Mouse (Mus musculus): ENCODE data around the gene Aco1. TPM values are rescaled to one million over a fixed set of nuclear protein-coding genes. Genes with fewer than 3 reads are reported as not detected.
"Not testable (repeated sequence)": the region's sequence is repeated elsewhere in the genome, so short reads cannot be mapped to it uniquely, and the experiment has no call there.

The Aco1 gene
- 10 to 100 TPM; 18.8 to 30.0 TPM for polyA plus RNA-seq (2017; shearing (Covaris generic))

DNA sequence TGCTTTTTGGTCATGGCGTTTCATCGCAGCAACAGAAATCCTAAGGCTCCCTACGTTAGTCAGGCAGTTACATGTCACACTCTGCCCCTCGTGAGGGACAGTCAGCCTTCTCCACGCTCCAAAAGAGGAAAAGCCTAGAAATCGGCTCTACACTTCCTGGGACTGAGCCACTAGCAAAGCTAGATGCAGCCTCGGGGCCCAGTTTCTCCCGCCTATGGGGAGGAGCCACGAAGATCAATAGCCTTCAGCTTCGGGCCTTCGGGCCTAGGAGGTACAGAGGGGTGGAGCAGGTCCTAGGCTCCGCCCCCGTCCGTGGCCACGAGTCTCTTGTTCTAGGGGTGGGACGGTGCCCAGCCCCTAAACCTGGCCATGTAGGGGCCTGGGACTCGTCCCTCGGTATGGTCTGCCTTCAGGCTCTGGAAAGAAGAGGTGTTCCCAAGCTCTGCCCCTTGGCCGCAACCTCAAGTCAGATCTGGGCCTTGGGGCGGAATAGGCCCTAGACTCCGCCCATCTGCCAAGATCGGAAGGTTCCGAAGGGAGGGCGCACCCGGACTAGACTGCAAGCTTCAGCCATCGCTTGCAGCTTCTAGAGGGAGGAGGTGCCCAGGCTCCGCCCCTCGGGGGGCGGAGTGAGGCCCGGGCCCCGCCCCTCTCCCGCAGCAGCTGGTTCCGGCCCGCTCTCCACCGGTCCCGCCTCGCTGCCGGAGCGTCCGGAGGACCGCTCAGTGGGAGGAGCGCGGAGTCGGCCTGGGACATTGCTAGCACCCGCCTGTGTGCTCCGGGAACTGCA lies at the start of gene Aco1:
Gene Aco1 (plus strand): TSS at position 339 of the 790 bp plus-strand sequence.
- ATAC-seq = peak; percentile 89

GRCm38 (mm10) chr4:40094974-40095373 lies 47.9 kb upstream of the Aco1 start:
- ATAC-seq = no peak

- ATAC-seq = no peak
Observed at GRCm38 (mm10) chr4:40102996-40103395, 39.9 kb upstream of the Aco1 start.

GRCm38 (mm10) chr4:40106004-40106536 lies 36.8 kb upstream of the Aco1 start:
- ATAC-seq = no peak

DNA sequence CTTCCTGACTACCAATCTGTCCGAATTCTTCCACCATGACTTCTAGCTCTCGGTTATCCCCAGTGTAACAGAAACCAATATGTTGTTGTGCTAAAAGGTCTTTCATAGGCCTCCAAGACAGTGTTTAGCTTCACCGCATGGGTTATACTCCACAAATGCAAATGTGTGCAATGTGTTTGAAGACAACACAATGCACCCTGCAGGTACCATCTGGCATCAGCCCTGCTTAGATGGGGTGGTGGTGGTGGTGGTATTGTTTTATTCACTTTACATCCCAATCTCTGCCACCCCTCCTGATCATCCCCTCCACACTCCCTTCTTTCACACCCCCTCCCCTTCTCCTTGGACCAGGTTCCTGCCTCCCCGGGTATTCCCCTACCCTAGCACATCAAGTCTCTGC lies 34.9 kb upstream of the Aco1 start:
- no peak for ATAC-seq

DNA sequence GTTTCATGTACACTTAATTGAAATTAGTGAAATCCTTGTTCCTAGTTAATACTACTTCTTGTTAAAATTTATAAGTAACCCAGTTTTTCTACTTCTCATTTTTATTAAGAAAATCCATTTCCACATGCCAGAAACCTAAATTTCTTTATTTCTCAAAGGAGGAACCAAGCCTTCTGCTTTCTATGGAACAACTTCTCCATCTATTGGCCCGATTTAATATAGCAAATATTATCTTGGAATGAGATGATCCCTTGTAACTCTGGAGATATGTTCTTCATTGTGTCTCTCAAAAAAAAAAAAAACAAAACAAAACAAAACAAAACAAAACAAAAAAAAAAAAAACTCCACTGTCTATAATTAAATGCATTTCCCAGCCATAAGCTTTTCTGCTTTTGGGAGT lies 29.7 kb upstream of the Aco1 start:
- no peak for ATAC-seq

DNA sequence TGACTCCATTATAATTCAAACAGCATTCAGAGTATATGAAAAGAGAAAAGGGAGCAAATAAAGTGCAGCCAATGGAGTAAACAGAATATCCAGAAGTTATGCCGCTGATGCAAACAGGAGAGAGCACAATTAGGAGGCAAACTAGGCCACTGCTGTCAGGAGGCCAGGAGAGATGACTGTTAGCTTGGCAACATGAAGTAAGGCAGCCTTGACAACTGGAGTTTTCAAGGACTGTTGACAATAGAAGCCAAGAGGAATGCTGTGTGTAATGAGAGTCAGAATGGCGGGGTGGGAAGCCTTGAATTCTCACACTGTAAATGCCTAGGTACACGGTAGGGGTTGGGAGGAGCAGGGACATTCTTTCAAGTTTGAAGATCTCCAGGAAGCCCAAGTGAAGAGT lies 21.7 kb upstream of the Aco1 start:
- no peak for ATAC-seq

- not testable (repeated sequence) for ATAC-seq
Observed at GRCm38 (mm10) chr4:40122291-40122690, 20.6 kb upstream of the Aco1 start.

GRCm38 (mm10) chr4:40134468-40135102 lies 8.3 kb upstream of the Aco1 start:
- peak; percentile 87 for ATAC-seq

- no peak for ATAC-seq
Observed at GRCm38 (mm10) chr4:40136519-40136918, 6.4 kb upstream of the Aco1 start.

DNA sequence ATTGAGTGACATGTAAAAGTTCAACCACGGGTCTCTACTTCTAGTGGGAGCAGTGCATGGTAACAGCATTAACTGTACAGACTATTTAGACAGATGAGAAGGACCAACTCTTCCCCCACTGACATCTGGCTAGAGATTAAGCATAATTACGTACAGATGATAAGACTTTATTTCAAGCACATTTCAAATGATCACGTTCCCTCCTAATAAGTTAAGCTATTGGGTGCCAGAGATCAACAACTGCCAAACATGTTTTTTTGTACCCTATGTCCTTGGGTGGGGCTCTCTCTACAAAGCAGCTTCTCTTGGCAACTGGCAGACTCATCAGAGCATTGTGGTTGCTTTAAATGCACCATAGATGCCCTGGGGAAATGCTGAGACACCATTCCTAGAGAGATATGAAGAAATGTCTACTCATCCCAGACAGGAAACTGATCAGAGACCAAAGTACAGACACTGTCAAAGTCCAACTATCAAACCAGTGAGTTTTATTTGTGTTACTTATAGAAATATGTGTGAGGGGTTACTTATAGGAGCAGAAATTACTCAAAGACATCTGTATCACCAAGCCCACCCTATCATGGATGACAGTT lies 3.1 kb upstream of the Aco1 start:
- ATAC-seq = no peak

- ATAC-seq = no peak
Observed at GRCm38 (mm10) chr4:40143533-40143871, 621 bp downstream of the Aco1 start.

DNA sequence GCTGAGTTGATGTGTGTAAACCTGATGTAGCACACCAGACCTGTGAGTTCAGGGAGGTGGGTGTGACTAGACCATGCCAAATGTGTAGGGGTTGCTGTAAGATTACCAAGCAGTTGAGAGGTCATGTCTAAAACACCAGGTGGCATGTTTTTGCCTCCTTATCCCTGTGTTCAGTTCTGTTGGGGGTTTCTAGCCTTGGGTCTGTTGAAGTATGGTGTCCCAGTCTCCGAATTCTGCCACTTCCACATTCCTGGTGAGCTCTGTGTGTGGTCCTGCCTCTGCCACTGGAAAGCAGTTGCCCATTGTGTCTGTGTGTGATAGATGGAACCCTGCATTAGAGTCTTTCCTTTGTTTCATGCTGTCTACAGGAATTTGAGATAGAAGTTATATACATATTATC lies 1.7 kb downstream of the Aco1 start:
- ATAC-seq = no peak

DNA sequence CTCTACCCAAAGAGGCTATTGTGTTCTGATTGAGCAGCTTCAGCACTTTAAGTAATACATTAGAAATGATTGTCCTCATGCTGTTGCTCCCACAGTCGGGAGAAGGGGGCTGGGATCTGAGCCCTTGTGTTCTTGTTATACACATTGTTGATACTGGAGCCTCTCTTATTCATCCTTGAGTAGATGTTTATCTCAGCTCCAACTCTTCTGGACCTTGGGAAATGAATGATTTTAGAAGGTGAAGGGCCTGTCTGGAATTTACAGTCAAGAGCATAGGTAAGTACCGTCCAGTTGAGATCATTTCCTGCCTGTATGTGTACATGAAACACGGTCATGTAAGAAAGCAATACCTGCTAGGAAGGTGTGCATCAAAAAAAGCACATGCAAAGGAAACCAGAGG lies 2.1 kb downstream of the Aco1 start:
- no peak for ATAC-seq

- ATAC-seq = no peak
Observed at GRCm38 (mm10) chr4:40148281-40148680, 5.4 kb downstream of the Aco1 start.

GRCm38 (mm10) chr4:40150046-40150445 lies 7.2 kb downstream of the Aco1 start:
- no peak for ATAC-seq

- ATAC-seq = no peak
Observed at GRCm38 (mm10) chr4:40152771-40153170, 9.9 kb downstream of the Aco1 start.

- ATAC-seq = no peak
Observed at GRCm38 (mm10) chr4:40153500-40153899, 10.6 kb downstream of the Aco1 start.

DNA sequence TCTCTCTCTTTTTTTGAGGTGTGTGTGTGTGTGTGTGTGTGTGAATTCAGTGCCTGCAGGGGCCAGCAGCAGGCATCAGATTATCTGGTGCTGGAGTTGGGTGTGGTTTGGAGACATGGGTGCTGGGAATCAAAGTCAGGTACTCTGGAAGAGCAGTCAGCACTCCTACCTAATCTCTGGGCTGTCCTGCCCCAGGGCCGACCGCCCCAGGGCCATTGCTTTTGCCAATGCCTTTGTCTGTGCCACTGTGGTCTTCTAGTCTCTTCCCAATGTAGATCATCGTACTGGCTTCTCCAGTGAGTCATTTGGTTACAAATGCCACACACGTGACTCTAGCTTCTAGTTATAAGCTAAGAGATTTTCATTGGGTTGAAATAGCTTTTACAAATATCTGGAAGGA lies 11.9 kb downstream of the Aco1 start:
- ATAC-seq = no peak

DNA sequence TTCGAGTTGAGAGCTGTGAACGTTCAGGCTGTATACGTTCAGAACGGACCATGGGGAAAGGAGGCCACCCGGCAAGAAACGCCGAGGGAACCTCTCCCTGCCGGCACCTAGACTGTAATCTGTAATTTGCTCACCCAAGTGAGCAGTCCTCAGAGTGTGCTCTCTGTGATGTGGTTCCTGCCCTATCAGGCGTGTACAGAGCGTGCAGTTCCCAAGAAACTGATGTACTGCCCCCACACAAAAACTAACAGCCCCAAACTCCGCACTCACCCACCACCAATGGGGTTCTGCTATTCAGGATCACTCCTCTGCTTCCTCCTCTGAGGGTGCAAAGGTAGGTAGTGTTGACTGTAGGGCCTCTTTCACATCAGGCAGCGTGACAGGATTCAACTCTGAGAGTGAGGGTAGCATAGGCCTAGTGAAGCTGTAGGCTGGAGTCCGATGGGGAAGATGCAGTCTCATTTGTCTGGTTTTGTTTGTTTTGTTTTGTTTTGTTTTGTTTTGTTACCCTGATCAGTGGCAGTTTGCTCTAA lies 12.7 kb downstream of the Aco1 start:
- ATAC-seq = no peak

- no peak for ATAC-seq
Observed at GRCm38 (mm10) chr4:40156153-40156552, 13.3 kb downstream of the Aco1 start.

- no peak for ATAC-seq
Observed at GRCm38 (mm10) chr4:40156582-40157499, 14.0 kb downstream of the Aco1 start.

Data from CD4-positive, CD25-positive, alpha-beta regulatory T cell, adult 4 months (primary cell).